Mouse (Mus musculus) kidney, adult 9 months (tissue): Measurements from ENCODE around the gene Lrrc73.

Source experiments
- DNase-seq: peaks from one replicate; pipeline ENCODE4 v3.0.0; 2022

Lrrc73 gene

DNA sequence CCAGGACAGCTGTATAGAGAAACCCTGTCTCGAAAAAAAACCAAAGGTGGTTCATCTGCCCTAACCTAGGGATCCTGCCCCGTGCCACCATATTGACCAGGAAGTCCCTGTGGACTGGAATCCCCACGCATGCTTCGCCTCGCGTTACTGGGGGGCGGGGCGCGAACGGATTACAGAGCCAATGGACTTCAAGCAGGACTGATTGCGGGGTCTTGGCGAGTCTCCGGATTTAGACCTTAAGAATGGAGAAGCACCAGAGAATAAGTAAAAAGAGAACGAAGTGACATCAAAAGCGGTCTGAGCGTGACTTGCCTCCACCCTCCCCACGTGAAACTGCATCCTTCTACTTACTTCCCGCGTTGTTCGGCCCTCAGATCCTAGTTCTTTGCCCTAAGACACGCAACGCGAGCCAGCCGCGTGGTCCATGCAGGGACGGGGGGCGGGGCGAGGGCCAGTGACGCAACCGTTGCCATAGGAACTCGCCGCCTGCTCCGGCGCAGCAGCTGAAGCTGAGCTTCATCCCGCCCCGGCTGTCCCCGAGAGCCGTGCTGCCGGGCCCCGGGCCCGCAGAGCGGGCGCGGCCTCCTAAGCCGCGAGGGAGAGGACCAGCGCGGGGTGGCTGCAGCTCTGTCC lies at the start of gene Lrrc73:
TSS of gene Lrrc73 (plus strand) at position 80 of the 633 bp plus-strand sequence.
- DNase-seq = peak; percentile 87

DNA sequence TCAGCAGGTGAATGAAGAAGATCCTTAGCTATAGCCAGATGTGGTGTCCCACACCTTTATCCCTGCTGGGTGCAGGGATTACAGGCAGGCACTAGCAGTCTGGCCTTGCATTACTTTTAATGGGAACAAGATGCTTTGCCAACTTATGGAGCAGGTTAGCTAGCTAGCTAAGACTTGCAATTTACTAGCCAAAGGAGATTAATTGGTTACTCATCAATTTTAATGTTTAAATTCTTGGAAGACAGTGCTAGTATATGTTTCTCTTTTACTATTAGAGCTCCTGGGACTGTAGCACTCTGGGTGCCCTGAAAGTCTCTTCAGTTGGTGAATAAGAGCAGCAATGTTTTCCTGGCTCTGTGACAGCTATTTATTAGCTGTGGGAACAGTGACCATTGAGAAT lies 46.7 kb upstream of the Lrrc73 start:
- peak; percentile 57 for DNase-seq

DNA sequence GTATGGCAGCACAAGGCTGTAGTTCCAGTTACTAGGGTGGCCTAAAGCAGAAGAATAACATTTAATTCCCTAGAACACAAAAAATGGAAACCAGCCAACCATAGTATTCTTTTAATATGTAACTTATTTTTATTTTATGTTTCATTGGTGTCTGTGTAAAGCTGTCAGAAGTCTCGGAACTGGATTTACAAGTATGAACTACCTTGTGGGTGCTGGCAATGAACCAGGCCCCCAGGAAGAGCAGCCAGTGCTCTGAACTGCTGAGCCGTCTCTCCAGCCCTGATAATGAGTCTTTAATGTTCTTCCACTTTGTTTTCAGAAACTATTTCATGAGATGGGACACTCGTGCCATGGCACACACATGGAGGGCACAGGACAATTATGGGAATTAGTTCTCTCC lies 42.8 kb upstream of the Lrrc73 start:
- peak; percentile 9 for DNase-seq

DNA sequence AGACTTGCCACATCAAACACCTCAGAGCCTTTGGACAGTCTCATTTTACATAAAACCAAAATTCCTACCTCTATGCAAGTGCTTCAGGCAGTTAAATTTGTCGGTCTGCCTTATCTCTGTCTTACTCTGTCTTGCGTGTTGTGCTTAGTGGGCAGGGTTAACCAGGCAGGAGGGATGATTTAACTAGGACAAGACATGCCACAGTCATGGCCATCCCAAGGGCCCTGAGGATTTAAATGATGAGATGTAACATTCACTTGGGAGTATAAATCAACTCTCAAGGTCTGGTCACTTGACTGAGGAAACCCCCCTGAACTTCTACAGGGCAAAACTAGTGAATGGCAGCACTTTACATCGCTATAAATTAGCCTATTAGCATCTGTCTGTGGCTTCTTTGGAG lies 31.7 kb upstream of the Lrrc73 start:
- DNase-seq = no peak

DNA sequence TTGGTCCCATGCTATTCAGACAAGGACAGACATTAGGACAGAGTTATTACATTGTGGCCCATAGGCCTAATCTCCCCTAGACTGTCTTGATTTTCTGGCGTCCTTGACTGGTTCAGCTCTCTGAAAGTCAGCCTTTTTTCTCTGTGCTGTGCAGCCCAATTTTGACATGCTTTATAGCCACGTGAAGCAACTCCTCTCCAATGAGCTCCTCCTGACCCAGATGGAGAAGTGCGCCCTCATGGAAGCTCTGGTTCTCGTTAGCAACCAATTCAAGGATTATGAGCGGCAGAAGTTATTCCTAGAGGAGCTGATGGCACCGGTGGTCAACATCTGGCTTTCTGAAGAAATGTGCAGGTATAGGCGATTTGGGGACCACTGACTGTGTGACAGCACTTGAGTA lies 25.8 kb upstream of the Lrrc73 start:
- DNase-seq = no peak

DNA sequence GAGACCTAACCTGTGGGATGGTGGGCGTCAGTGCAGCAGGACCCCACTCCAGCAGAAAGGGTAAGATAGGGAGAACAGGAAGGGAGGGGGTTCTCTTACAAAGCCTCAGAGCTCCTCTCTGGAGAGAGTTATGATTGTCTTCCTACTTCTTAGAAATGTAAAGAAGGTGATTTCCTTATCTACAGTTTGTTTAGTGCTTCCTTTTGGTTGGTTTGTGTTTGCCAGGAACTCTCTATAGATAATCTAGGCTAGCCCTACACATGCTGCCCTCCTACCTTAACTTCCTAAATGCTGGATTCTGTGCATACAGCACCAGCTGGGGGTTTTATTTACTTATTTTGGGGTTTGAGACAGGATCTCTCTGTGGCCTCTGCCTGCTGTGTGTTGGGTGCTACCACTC lies 17.3 kb upstream of the Lrrc73 start:
- no peak for DNase-seq

DNA sequence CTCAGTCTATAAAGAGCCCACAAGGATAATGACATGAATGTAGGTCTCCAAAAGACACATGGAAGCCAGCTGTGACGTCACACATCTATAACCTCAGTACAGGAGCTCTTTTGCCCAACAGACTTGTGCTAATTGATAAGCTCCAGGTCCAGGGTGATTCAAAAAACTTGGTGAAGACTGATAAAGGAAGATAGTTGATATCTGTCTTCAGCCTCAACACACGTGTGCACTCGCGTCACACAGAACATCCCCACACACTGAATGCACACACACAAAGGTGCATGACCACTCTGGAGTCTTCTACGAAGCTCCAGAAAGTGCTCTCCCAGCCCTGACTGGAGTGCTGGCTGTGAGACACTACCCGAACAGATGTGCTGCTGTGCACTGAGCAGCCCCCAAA lies 16.3 kb upstream of the Lrrc73 start:
- DNase-seq = no peak

DNA sequence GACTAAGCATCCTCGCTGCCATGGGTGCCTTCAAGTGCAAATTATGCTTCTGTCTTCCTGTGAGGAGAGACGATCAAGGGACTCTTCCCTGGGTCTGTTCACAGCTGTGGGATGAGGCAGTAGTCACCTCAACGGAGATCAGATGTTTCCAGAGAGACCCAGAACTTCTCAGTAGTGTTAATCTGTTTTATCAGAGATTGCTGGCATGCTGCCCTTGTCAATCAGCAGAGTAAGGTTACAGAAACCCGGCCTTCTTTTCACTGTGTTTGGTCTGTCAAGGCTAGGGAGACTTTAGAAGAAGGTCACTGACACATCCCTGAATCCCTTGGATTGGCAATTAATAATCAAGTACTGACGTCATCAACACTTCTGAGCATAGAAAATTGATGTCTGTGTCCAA lies 15.9 kb upstream of the Lrrc73 start:
- no peak for DNase-seq

DNA sequence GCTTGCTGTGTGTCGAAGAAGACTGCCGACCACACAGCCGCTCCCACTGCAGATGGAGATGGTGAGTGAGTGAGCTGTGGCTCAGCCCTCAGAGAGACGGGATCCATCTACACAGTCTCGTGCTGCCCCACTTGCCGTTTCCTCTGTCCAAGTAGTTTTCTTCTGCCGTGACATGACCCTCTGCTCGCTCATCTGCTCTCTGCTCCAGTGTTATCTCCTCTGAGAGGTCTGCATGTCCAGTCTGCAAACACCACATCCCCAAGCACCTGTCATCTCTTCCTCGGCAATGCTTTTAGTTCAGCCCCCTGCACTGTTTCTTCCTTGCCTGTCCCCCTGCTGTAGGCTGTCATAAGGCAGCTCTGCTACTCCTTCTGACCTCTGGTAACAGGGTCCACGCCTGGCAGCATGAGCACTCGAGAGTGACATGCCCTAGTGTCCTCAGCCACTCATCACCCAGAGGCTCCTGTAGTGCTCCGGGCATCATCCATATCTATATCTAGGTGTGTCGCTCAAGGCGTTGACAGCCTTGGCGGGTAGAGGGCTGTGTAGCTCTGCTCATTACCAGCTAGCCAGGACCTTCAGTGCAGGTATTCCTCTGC lies 13.7 kb upstream of the Lrrc73 start:
- no peak for DNase-seq

DNA sequence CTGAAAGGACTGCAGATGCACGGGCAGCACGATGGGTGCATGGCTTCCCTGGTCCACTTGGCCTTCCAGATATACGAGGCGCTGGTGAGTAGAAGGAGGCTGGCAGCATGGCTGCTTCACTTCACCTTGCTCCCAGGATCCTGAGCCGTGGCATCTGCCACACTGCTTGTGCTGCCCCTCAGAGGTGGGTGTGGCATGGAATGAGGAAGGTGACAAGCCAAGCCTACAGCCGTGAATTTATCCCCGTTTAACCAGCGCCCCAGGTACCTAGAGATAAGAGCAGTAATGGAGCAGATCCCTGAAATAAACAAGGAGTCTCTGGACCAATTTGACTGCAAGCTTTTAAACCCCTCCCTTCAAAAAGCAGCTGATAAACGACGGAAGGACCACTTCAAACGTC lies 11.9 kb upstream of the Lrrc73 start:
- no peak for DNase-seq

DNA sequence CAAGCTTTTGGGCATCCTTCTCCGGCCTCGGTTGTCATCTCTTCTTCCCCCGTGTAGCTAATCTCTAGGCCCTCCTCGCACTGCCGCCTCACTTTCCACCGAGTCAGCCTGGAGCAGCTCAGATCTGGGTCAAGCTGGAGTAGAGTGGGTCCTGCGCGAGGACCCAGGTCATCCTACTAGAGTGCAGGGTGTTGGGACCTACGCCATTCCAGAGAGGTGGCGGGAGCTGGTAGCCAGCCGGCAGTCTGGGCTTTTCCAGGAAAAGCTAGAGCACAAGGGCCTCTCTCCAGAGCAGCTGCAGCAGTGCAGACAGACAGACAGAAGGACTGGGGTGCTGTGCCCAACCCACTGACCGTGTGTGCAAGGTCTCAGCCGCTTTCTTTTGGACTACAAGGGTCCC lies 11.1 kb upstream of the Lrrc73 start:
- DNase-seq = no peak

DNA sequence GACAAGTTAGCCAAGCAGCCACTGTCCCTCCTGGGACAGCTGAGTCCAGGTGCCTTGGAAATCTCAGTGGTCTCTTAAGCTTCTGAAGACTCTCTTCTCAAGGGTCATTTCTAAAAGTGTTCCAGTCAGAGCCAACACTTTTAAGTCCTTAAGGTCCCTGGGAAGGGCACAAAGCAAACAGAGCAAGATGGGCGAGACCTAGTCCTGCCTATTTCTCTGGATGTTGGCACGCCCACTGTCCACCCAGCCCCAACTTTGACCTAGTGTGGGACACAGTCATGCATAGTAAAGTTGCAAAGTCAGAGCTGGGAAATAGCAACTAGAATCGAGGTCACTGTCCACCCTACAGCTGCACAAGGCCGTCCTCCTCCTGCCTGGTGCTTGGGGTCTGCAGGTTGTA lies 10.3 kb upstream of the Lrrc73 start:
- no peak for DNase-seq

DNA sequence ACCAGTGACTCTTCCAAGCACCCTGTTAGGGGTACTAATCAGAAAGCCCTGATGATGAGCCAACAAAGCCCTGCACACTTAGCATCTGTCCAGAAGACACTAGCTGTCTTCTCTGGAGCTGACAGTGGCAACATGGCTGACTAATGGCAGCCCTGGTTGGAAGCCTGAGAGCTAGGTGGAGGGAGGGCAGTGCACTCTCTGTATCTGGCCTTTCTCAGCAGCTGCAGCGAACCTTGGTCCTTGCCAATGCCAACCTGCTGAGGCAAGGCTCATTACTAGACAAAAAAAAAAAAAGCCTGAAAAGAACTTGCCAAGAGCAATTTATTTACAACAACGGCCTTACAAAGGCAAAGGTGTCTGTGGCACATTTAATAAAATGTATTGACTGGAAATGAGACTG lies 9.7 kb upstream of the Lrrc73 start:
- peak; percentile 62 for DNase-seq

DNA sequence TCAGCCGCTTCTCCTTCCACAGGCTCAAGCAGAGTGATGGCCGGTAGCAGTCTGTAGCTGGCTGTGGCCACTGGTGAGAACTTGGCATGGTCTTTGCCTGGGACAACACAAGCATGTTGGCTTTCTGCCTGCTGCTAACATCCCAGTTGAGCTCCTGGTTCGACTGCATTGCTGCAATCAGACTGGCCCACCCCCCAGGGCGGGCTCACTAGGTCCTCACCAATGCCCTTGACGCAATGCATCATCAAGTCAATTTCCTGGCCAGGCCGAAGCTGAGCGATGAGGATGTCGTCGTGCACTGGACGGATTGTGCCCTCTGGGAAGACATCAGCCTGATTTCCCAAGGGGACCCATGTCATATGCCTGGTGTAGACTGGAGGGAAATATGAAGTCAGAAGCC lies 8.8 kb upstream of the Lrrc73 start:
- DNase-seq = no peak

DNA sequence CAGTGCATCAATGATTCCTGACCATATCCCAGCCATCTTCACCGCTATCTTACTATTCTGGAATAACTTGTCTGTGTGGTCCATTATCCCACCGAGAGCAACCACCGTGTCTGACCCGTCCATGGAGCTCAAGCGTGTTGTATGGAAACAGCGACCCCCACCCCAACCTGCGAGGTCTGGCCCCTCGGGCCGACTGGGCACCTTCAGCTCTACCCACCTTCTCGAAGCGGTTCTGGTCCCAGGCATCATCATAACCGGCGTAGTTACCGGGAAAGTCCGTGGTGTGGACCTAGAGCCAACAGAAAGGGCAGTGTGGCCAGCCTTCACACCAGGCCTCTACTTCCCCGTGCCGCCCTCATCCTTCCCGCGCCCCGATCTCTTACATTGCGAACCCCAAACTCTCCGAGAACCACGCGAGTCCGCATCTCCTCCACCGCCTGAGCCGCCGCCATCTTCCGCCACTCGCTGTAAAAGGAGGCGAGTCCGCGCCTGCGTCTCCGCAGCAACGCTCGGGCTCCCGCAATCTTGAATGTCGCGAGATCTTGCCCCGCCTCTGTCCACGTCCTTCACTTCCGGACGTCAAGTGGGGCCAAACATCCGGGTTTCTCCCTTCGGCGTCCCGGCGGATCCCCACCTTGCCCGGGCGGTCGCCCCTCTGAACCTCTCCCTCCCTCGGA lies 5.7 kb upstream of the Lrrc73 start, which contains the start of the genes Polr1c and Yipf3:
TSS of gene Polr1c (minus strand) at position 543 of the 677 bp plus-strand sequence.
TSS of gene Yipf3 (plus strand) at position 569 of the 677 bp plus-strand sequence.
- peak; percentile 96 for DNase-seq

DNA sequence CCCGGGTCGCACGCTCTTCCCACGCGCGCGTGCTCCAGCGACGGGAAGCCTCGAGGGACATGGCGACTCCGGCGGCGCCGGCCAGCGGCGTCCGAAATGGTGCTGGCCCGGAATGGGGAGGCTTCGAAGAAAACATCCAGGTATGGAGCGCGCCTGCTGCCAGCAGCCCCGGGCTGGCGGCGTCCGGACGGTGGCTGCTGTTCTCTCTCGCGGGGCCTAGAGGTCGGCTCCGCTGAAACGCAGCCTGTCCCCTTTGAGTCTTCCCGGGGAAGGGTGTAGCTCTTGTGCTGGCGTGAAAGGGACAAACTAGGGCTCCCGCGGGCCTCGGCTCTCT lies 5.2 kb upstream of the Lrrc73 start:
- no peak for DNase-seq

DNA sequence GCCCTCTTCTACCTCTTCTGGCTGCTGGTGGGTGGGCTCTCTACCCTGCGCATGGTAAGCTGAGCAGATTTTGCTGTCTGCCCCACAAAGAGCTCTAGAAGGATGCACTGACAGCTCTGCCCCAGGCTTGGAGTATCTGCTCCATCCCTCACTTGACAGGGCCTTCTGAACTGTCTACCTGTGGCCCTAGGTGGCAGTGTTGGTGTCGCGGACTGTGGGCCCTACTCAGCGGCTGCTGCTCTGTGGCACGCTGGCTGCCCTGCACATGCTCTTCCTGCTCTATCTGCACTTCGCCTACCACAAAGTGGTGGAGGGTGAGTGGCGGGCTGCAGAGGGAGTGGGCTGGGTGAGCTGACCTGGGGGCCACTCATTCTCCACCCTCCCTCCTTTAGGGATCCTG lies 2.2 kb upstream of the Lrrc73 start:
- DNase-seq = no peak

DNA sequence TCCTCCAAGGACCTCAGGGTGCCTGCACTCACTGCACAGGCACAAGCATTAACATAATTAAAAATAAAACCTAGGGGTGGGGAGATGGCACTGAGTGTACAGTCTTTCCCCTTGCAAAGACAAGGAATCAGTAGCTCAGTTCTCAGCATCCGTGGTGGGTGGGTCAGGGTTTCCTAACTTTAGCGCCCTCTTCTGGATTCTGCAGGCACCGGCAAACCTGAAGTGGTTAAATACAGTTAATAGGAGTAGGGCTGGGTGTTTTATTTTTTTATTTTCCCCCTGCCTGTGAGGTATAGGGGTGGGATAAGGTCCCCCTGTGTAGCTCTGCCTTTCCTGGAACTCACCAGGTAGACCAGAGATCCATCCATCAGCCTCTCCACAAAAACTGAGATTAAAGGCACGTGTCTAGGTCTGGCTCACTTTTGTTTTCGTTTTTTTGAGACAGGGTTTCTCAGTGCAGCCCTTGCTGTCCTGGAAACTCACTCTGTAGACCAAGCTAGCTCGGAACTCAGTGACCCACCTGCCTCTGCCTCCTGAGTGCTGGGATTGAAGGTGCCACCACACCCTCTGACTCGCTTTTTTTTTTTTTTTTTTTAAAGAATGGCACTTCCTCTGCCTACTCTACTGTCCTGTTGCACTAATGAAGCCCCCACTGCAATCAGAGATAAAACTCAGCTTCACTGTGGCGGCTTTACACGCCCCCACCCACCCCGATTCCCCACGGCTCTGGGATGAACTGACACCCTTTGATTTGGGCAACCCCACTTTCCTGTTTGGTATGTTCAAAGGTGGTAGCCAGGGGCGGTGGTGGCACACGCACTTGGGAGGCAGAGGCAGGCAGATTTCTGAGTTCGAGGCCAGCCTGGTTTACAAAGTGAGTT lies 520 bp upstream of the Lrrc73 start:
- DNase-seq = peak; percentile 55

DNA sequence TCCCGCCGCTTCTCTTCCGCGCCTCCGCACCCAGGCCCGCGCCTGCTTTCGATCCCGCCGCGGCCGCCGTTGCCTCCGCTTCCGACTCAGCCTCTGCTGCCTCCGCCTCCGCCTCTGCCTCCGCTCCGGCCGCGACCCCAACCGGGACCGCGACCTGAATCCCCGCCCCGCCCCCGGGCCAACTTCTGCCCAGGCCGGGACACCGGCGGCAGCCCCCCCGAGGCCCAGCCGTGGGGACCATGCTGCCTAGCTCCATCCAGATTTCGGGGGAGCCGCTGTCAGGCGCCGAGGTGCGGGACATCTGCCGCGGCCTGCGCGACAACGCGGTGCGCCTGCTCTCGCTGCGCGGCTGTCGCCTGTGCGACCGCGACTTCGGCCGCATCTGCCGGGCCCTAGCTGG lies 775 bp downstream of the Lrrc73 start:
- DNase-seq = no peak

DNA sequence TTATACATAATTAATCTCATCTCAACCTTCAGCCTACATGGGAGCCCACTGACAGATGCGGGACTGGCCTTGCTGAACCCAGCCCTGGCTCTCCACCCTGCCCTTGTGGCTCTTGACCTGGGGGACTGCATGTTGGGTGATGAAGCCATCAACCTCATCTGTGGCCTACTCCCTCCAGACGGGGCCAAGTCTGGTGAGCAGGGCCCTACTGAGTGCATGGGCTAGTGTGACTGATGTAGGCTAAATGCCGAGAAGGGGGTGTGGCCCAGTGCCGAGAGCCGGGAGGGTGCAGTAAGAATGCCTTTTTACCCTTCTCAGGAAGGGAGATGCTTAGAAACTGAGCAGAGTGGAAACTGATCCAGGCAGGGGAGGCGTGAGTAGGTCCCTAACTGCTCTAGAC lies 1.8 kb downstream of the Lrrc73 start:
- no peak for DNase-seq

DNA sequence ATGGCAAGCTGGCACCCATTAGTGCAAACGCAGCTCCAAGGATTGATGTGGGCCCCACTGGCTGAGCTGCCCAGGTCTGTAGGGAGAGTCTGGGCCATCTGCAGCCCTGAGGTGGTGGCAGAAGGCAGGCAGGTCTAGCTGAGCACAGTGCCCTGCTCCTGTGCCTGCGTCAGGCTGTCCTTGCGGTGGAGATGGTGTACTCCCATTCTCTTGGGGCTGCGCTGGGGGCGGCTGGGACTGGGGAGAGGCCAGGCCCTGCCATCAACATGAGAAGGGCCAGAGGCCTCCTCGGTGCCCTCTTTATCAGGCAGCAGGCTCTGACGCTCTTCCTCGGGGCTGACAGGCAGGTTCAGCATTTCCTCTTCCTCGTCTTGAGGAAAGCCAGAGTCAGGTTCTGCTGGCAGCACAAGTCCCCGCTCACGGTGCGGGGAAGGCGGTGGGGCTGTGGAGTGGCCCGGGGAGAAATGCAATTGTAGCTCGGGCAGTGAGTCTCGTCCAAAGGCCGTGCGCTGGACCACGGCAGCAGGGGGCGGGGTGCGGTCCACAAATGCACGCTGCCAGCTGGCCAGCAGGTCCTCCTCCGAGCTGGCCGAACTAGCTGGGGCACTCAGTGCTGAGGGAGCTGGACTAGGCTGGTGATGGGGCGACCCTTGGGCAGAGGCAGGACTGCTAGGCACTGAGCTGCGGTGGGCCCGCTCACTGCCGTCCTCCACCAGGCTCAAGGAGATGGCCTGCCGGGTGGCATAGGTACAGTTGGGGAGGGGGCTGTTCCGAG lies 5.1 kb downstream of the Lrrc73 start:
- DNase-seq = no peak

DNA sequence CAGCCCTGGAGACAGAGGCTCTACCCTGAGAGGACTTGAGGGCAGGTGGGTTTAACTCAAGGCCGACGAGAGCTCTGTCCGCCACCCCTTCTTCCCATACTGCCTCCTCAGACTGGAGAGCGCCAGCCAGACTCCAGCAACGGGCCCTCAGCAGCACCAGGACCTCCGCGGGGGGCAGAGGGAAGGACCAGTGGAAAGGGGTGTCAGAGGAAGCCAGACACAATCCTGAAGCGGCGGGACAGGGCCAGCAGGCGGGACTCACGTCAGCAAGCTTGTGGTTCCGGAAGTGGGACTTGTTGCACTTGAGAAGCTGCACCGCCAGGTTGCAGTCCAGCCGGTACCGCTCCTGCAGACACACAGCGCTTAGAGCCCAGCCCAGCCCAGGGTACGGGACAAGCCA lies 6.3 kb downstream of the Lrrc73 start:
- no peak for DNase-seq

DNA sequence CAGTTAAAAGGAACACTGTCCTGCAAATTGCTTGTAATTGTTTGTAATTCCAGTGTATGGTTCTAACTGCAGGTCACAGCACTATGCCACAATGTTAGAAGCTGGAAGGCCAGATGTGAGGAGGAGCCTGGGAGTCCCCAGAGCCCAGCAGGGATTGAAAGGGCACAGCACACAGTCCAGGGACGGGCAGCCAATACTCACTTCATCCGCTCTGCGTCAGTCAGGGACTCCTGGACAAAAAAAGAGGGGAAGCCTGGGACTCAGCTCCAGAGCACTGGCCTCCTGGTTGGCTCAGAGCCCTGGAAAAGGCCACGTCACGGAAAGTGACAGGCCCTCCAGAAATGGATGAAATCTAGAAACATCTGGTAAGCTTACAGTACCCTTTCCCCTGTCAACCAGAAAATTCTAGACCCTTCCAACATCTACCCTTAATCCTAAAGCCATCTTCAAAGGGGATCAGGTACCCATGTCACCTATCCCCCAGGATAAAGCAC lies 8.9 kb downstream of the Lrrc73 start:
- DNase-seq = no peak
